Mouse (Mus musculus) splenic B cell, adult 2 months (primary cell): ENCODE measurements at regions not wholly inside any gene's neighbourhood (a gene's known extent, or its start where the extent isn't known, plus 50 kb on each side); places are given as distances from the start of the nearest gene placed in this dataset.

Experiments
- DNase-seq: peaks from one replicate; pipeline ENCODE4 v3.0.0-alpha.2; 2011; ENCODE audit warnings: low read depth, low spot score
- H3K27me3 ChIP-seq: 2 replicates; pipeline ENCODE4 v1.6.1; 2012; ENCODE audit warnings: mild to moderate bottlenecking, low read length, moderate library complexity, mixed read lengths; ENCODE audit not compliant: control insufficient read depth, poor library complexity, insufficient read depth, severe bottlenecking
- H3K36me3 ChIP-seq: 2 replicates; pipeline ENCODE4 v1.6.1; 2012; ENCODE audit warnings: mild to moderate bottlenecking, low read length, moderate library complexity, mixed read lengths; ENCODE audit not compliant: control insufficient read depth, poor library complexity, insufficient read depth, severe bottlenecking

- no peaks in the 10 kb centered on the region for H3K27me3 ChIP-seq
- H3K36me3 ChIP-seq: no peaks in the 10 kb centered on the region
- DNase-seq: no peak
Measured at GRCm38 (mm10) chr3:134115007-134115406, 121.3 kb upstream of the Cxxc4 start.

GRCm38 (mm10) chr3:134118898-134119297, 117.4 kb upstream of the Cxxc4 start:
- no peak for DNase-seq
- Histone ChIP-seq H3K36me3 (no peaks in the 10 kb centered on the region), H3K27me3 (no peaks in the 10 kb centered on the region)

- DNase-seq: no peak
- no peaks in the 10 kb centered on the region for H3K36me3 ChIP-seq
- H3K27me3 ChIP-seq: no peaks in the 10 kb centered on the region
Measured at GRCm38 (mm10) chr3:134124982-134125381, 111.3 kb upstream of the Cxxc4 start.

- no peaks in the 10 kb centered on the region for H3K36me3 ChIP-seq
- DNase-seq: no peak
- no peaks in the 10 kb centered on the region for H3K27me3 ChIP-seq
Measured at GRCm38 (mm10) chr3:134130412-134130811, 105.9 kb upstream of the Cxxc4 start.

GRCm38 (mm10) chr3:134145251-134145650, 91.0 kb upstream of the Cxxc4 start:
- Histone ChIP-seq H3K36me3 (no peaks in the 10 kb centered on the region), H3K27me3 (no peaks in the 10 kb centered on the region)
- DNase-seq: no peak

- H3K36me3 ChIP-seq: no peaks in the 10 kb centered on the region
- no peaks in the 10 kb centered on the region for H3K27me3 ChIP-seq
- DNase-seq: no peak
Measured at GRCm38 (mm10) chr3:134145935-134146334, 90.3 kb upstream of the Cxxc4 start.

GRCm38 (mm10) chr3:134146373-134147224, 89.7 kb upstream of the Cxxc4 start:
- DNase-seq: no peak
- H3K36me3 ChIP-seq: no peaks in the 10 kb centered on the region
- no peaks in the 10 kb centered on the region for H3K27me3 ChIP-seq

GRCm38 (mm10) chr3:134162288-134162687, 74.0 kb upstream of the Cxxc4 start:
- Histone ChIP-seq H3K36me3 (no peaks in the 10 kb centered on the region), H3K27me3 (no peaks in the 10 kb centered on the region)
- no peak for DNase-seq

GRCm38 (mm10) chr3:134169922-134170321, 66.4 kb upstream of the Cxxc4 start:
- Histone ChIP-seq H3K27me3 (no peaks in the 10 kb centered on the region), H3K36me3 (no peaks in the 10 kb centered on the region)
- DNase-seq: no peak

GRCm38 (mm10) chr3:134172357-134172756, 63.9 kb upstream of the Cxxc4 start:
- Histone ChIP-seq H3K36me3 (no peaks in the 10 kb centered on the region), H3K27me3 (no peaks in the 10 kb centered on the region)
- DNase-seq: no peak

- H3K27me3 ChIP-seq: no peaks in the 10 kb centered on the region
- H3K36me3 ChIP-seq: no peaks in the 10 kb centered on the region
- DNase-seq: no peak
Measured at GRCm38 (mm10) chr3:134178491-134179054, 57.7 kb upstream of the Cxxc4 start.

- no peaks in the 10 kb centered on the region for H3K27me3 ChIP-seq
- no peak for DNase-seq
- no peaks in the 10 kb centered on the region for H3K36me3 ChIP-seq
Measured at GRCm38 (mm10) chr3:134184042-134184441, 52.2 kb upstream of the Cxxc4 start.
